13 mouse cellular contexts compared by ENCODE assay signal in genomic region chr7:73697092-73697491, GRCm38 (mm10). TPM values are rescaled to one million over a fixed set of nuclear protein-coding genes. Genes with fewer than 3 reads are reported as not detected.
"Had no signal": no experiment of that assay in that cellular context is flagged by ENCODE, and none has a peak within 500 bp of the region (broad histone marks: within the 10 kb centered on the region; RNA-seq: fewer than 3 reads in every experiment).

No protein-coding gene starts in this region.

- H3K4me2 ChIP-seq: liver, embryonic 11.5 days; liver, embryonic 15.5 days; lung, embryonic 15.5 days; midbrain, embryonic 13.5 days; neural tube, embryonic 15.5 days had no signal

- H3K9ac ChIP-seq: liver, embryonic 15.5 days; lung, embryonic 15.5 days; midbrain, embryonic 13.5 days; neural tube, embryonic 15.5 days had no signal

- H3K27ac ChIP-seq: left cerebral cortex, adult 2 months; limb, embryonic 10.5 days; liver, embryonic 15.5 days; lung, embryonic 15.5 days; midbrain, embryonic 13.5 days; neural tube, embryonic 15.5 days; stomach, postnatal 0 days had no signal

- ATAC-seq: midbrain, embryonic 13.5 days had no signal

- H3K9me3 ChIP-seq: limb, embryonic 10.5 days; liver, embryonic 15.5 days; lung, embryonic 15.5 days; midbrain, embryonic 13.5 days; neural tube, embryonic 15.5 days had no signal

- DNase-seq: kidney, postnatal 14 days; lung, postnatal 14 days; right cerebral cortex, adult 18-20 months; thymus, postnatal 14 days had no signal

- H3K4me3 ChIP-seq: left cerebral cortex, adult 2 months; limb, embryonic 10.5 days; liver, embryonic 15.5 days; lung, embryonic 15.5 days; midbrain, embryonic 13.5 days; myocyte; neural tube, embryonic 15.5 days had no signal

- H3K36me3 ChIP-seq: limb, embryonic 10.5 days; liver, embryonic 15.5 days; lung, embryonic 15.5 days; midbrain, embryonic 13.5 days; neural tube, embryonic 15.5 days had no signal

- H3K27me3 ChIP-seq: liver, embryonic 15.5 days; lung, embryonic 15.5 days; midbrain, embryonic 13.5 days; neural tube, embryonic 15.5 days had no signal

- H3K4me1 ChIP-seq: limb, embryonic 10.5 days; liver, embryonic 15.5 days; lung, embryonic 15.5 days; midbrain, embryonic 13.5 days; neural tube, embryonic 15.5 days had no signal

RNA-seq across cellular contexts. Expression of gene Fam174b, which starts 43.0 kb away (rescaled TPM):
- polyA plus RNA-seq: myocyte had no signal
